8 mouse cellular contexts compared by ENCODE assay signal in the genomic region with DNA sequence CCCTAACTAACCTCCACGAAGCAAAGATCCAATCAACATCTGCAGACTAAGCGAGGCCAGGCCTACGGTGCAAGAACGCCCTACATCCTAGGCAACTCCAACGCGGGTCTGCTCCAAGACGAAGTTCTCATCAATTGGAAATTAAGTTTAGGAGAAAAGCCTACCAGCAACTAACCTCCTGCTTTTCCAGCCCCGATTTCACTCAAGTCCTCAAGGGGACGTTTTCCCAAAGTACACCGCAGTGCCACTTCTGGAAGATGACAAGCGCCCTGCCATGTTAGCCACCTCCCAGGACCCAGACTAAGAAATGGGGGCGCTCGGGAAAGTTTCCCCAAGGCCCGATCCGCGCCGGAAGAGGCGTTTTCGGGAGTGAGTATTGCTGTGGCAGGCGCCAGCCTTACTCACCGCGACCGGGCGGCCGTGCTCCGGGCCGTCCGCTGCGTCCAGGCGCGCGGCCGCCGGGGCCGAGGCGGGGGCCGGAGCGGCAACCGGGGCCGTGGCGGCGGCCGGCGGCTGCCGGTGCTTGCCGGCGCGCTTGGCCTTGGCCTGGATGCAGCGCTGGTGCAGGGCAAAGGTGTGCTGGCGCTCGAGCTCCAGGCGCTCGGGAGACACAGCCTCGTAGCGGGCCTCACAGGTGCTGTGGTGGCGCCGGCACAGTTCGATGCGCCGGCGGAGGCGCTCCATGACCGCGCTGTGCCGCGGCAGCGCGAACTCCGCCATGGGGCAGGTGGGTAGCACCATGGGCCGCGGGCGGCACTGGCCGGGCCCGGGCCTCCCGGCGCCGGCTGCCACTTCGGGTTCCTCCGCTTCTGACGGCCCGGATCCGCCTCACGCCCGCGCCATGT. TPM values are rescaled to one million over a fixed set of nuclear protein-coding genes. Genes with fewer than 3 reads are reported as not detected.
A peak's percentile ranks its signal among the peaks of the same experiment; 100 is the strongest.
DNase-seq lines count a peak whose midpoint lies in the region; ATAC-seq lines count a peak whose summit lies in the region.

No protein-coding gene starts in this region.

- H3K36me3 ChIP-seq in limb, embryonic 11.5 days (ENCODE audit: control insufficient read depth, insufficient read depth, low read length): peaks cover 11% of the 10 kb centered on the region; the same call in 1 of the 2 replicates
- peaks cover 67% of the 10 kb centered on the region for H3K36me3 ChIP-seq in midbrain, embryonic 10.5 days
- H3K36me3 ChIP-seq in splenic B cell, adult 2 months (ENCODE audit: control insufficient read depth, insufficient read depth, low read length, poor library complexity, severe bottlenecking): no peaks in the 10 kb centered on the region; the same call in 1 of the 2 replicates

- peak overlapping the region; percentile 99 for H3K9ac ChIP-seq in limb, embryonic 11.5 days (ENCODE audit: low read length)

- peak; percentile 18 for DNase-seq in left cerebral cortex, adult 11 months (ENCODE audit: low spot score)
- DNase-seq in left cerebral cortex, adult 8-10 months (ENCODE audit: low spot score in 2 of 2): no peak
- DNase-seq in gastrocnemius, postnatal 10 days: peak; percentile 44
- peak; percentile 75 for DNase-seq in limb, embryonic 11.5 days (ENCODE audit: low spot score)
- DNase-seq in midbrain, embryonic 10.5 days (ENCODE audit: low spot score): peak; percentile 74
- DNase-seq in splenic B cell, adult 2 months (ENCODE audit: low read depth, low spot score): peak; percentile 30

- under 1% methylated on average over 78 of the region's 85 CpGs for WGBS in limb, embryonic 11.5 days
- WGBS in midbrain, embryonic 10.5 days: under 1% methylated on average over 84 of the region's 85 CpGs

- no peaks in the 10 kb centered on the region for H3K27me3 ChIP-seq in limb, embryonic 11.5 days (ENCODE audit: control insufficient read depth, insufficient read depth, low read length)
- no peaks in the 10 kb centered on the region for H3K27me3 ChIP-seq in midbrain, embryonic 10.5 days (ENCODE audit: low read depth, poor library complexity, severe bottlenecking)
- H3K27me3 ChIP-seq in splenic B cell, adult 2 months (ENCODE audit: control insufficient read depth, insufficient read depth, low read length, poor library complexity, severe bottlenecking): no peaks in the 10 kb centered on the region

- peak overlapping the region; percentile 81 for H3K4me2 ChIP-seq in limb, embryonic 11.5 days (ENCODE audit: low read depth, severe bottlenecking)

- peak; percentile 19 for ATAC-seq in inflammation-experienced regulatory T-cells, adult 6 months
- peak; percentile 67 for ATAC-seq in limb, embryonic 11.5 days (ENCODE audit: insufficient number of reproducible peaks, low FRiP score, low TSS enrichment, low read depth)

- H3K9me3 ChIP-seq in limb, embryonic 11.5 days (ENCODE audit: control insufficient read depth, low read length): no peaks in the 10 kb centered on the region
- H3K9me3 ChIP-seq in midbrain, embryonic 10.5 days (replicated peaks): no peaks in the 10 kb centered on the region

- peak overlapping the region; percentile 93 for H3K4me3 ChIP-seq in brown adipose tissue, adult 24 weeks (ENCODE audit: insufficient read depth, low read depth, low read length)
- H3K4me3 ChIP-seq in limb, embryonic 11.5 days (ENCODE audit: low read depth, low read length): peak overlapping the region; percentile 97
- peak overlapping the region; percentile 97 for H3K4me3 ChIP-seq in midbrain, embryonic 10.5 days

- peak overlapping the region; percentile 86 for H3K27ac ChIP-seq in brown adipose tissue, adult 24 weeks (replicated peaks; ENCODE audit: low read depth, low read length)
- H3K27ac ChIP-seq in limb, embryonic 11.5 days (replicated peaks; ENCODE audit: low read depth, low read length): peak overlapping the region; percentile 96
- H3K27ac ChIP-seq in midbrain, embryonic 10.5 days (replicated peaks): peak overlapping the region; percentile 99

- peaks cover 10% of the 10 kb centered on the region for H3K4me1 ChIP-seq in brown adipose tissue, adult 24 weeks (ENCODE audit: control insufficient read depth, insufficient read depth, insufficient read length, low read length)
- peaks cover 6% of the 10 kb centered on the region for H3K4me1 ChIP-seq in limb, embryonic 11.5 days (ENCODE audit: control insufficient read depth, insufficient read depth, low read length)
- H3K4me1 ChIP-seq in midbrain, embryonic 10.5 days: peaks cover 25% of the 10 kb centered on the region

RNA-seq across cellular contexts. Expression of gene Maml1, which starts 0.6 kb away (rescaled TPM):
- total RNA-seq in left cerebral cortex, adult 8-10 months (2022): 10 to 100 TPM in 3 of 4 experiments, 1 to 10 TPM in 1; 9.9 to 11.1 (median 10.6) TPM
- polyA plus RNA-seq in brown adipose tissue, adult 24 weeks (2012; ENCODE audit: insufficient read depth, insufficient read length, missing spikeins): 3.9 and 5.5 TPM in 2 replicates
- 10 to 100 TPM; 11.7 to 13.9 TPM for total RNA-seq in gastrocnemius, postnatal 10 days (2021)
- 1 to 10 TPM; 2.9 to 4.9 (median 4.8) TPM for polyA plus RNA-seq in inflammation-experienced regulatory T-cells, adult 6 months (2017; shearing (Covaris generic))
- polyA plus RNA-seq in limb, embryonic 11.5 days (2014; fragmentation: Nextera tagmentation; extraction: Ambion mirVana): 14.4 and 14.6 TPM in 2 replicates
- polyA plus RNA-seq in midbrain, embryonic 10.5 days (2016; fragmentation: Nextera tagmentation; extraction: Ambion mirVana): 5.4 and 5.6 TPM in 2 replicates

RNA-seq across cellular contexts. Expression of gene Canx, which starts 33.9 kb away (rescaled TPM):
- total RNA-seq in left cerebral cortex, adult 8-10 months (2022): 100 to 1,000 TPM; 371 to 437 (median 413) TPM
- 149 and 159 TPM in 2 replicates for polyA plus RNA-seq in brown adipose tissue, adult 24 weeks (2012; ENCODE audit: insufficient read depth, insufficient read length, missing spikeins)
- 100 to 1,000 TPM; 146 to 173 TPM for total RNA-seq in gastrocnemius, postnatal 10 days (2021)
- polyA plus RNA-seq in inflammation-experienced regulatory T-cells, adult 6 months (2017; shearing (Covaris generic)): 100 to 1,000 TPM; 189 to 258 (median 196) TPM
- 242 and 250 TPM in 2 replicates for polyA plus RNA-seq in limb, embryonic 11.5 days (2014; fragmentation: Nextera tagmentation; extraction: Ambion mirVana)
- 324 and 343 TPM in 2 replicates for polyA plus RNA-seq in midbrain, embryonic 10.5 days (2016; fragmentation: Nextera tagmentation; extraction: Ambion mirVana)

RNA-seq across cellular contexts. Expression of gene Ltc4s, which starts 53.1 kb away (rescaled TPM):
- 10 to 100 TPM in 1 of 4 experiments, 1 to 10 TPM in 3; 8.0 to 15.8 (median 8.8) TPM for total RNA-seq in left cerebral cortex, adult 8-10 months (2022)
- polyA plus RNA-seq in brown adipose tissue, adult 24 weeks (2012; ENCODE audit: insufficient read depth, insufficient read length, missing spikeins): 27.5 and 45.3 TPM in 2 replicates
- 1 to 10 TPM; 2.3 to 3.9 TPM for total RNA-seq in gastrocnemius, postnatal 10 days (2021)
- polyA plus RNA-seq in inflammation-experienced regulatory T-cells, adult 6 months (2017; shearing (Covaris generic)): not detected
- polyA plus RNA-seq in limb, embryonic 11.5 days (2014; fragmentation: Nextera tagmentation; extraction: Ambion mirVana): 0.57 TPM in 1 of 2 replicates, not detected in the other
- 0.75 and 1.2 TPM in 2 replicates for polyA plus RNA-seq in midbrain, embryonic 10.5 days (2016; fragmentation: Nextera tagmentation; extraction: Ambion mirVana)

Comparison
In these comparisons a context has a peak if more than half of its experiments do, and no peak if none do; other contexts are left out.
1. DNase-seq: peak in left cerebral cortex, adult 11 months (single experiment), gastrocnemius, postnatal 10 days (single experiment), limb, embryonic 11.5 days (single experiment), midbrain, embryonic 10.5 days (single experiment) and splenic B cell, adult 2 months (single experiment); none in left cerebral cortex, adult 8-10 months (0 of 2).
2. RNA of gene Ltc4s, which starts 53.1 kb away (polyA plus RNA-seq): 27.5 to 45.3 TPM in brown adipose tissue, adult 24 weeks; 0.75 to 1.2 TPM in midbrain, embryonic 10.5 days, 0.57 TPM in limb, embryonic 11.5 days and not detected in inflammation-experienced regulatory T-cells, adult 6 months; every median in the first group is over 10 times any median in the second.
3. Peak in every context shown above with its lines, with median percentiles within 50 percentile points of each other: H3K27ac ChIP-seq and H3K4me3 ChIP-seq.